Mouse (Mus musculus) adrenal gland, adult 8-10 months (tissue): ENCODE measurements at regions not wholly inside any gene's neighbourhood (a gene's known extent, or its start where the extent isn't known, plus 50 kb on each side); places are given as distances from the start of the nearest gene placed in this dataset.

Experiments used
- DNase-seq: peaks from one replicate; pipeline ENCODE4 v3.0.0; 2022

DNA sequence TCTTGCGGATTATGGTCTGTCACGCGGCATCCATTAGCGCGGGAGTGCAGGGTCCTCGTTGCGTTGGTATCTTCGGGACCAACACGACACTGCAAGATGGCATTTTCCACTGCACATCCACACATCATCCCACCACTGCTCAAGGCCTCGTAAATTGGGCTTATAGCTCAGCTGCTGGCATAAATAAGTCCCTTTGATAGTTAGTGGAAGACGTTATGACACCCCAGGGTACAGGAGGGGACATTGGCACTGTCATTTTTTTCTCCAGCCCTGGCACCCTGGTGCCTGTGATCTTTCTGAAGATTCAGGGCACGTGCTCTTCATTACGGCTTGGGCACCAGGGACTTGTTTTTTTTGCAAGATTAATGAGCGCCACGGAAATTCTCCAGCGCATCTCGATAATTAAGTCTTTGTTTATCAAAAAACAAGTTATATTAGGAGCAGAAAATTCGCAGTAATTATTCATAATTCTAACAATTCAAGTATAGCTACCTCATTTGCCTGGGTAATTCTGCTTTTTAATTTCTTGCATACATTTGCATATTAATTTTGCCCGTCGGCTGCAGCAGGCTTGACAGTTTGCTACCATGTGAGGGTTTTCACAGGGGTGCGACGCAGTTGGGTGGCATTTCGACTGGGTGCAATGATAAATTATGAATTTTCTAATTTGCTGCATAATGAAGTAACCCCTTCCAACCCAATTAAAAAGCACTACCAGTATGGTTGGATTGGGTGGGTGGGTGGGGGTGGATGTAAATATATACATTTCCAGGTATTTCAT is 119.1 kb downstream of the Vrk1 start:
- DNase-seq: no peak

DNA sequence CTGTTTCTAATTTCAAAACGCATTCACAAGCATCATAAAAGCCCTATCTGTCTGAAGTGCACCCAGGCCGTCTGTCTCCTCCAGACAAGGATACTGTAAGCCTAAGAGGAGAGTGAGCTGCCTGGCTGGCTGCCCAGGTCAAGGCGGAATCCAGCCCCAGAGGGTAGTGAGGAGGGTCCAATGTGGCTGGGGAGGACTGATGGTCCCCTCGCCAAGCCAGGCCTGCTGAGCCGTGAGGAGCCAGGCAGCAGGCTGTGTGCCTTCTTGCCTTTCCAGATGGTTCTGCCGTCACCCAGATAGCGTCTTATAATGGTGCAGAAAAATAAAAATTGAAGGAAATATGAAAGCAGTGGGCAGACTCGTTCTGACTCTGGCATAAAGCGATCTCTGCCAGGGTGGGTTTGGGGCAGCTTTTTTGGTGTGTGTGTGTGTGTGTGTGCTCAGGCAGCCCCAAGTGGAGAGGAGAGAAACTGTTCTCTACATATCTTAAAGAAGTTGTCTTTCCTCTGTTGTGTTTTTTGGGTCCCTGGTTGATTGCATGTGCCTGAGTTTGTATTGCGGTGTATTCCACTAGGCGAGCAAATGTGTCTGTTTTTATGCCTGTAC is 120.1 kb downstream of the Vrk1 start:
- DNase-seq: no peak

DNA sequence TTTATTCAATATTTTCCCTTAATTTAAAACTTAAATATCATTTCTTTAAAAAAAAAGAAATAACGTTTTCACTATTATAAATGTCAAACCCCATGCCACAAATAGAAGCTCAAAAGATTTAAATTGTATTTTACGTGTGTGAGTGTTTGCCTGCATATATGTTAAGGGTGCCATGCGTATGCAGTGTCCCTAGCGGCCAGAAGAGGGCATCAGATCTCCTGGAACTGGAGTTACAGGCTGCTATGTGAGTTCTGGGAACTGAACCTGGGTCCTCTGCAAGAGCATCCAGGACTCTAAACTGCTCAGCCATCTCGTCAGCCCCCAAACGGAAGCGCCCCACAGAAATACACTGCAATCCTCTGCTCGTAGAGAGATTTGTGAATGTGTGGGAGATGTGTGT is 122.7 kb downstream of the Vrk1 start:
- DNase-seq: no peak

DNA sequence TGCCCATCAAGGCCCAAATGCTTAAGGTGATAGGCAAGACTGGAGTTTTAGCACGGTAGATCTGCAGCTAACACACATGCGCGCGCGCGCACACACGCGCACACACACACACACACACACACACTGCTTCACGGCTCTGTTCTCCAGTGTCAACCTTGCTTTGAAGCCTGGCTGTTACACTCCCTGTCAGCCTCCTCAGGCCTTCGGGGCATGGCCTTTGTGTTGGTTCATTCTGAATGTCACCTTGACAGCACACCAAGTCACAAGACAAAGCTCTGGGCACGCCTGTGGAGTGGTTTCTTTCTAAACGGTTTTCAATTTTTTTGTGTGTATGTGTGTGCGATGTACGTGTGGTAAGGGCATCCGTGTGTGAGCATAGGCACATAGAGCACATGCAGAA is 128.4 kb downstream of the Vrk1 start:
- no peak for DNase-seq

DNA sequence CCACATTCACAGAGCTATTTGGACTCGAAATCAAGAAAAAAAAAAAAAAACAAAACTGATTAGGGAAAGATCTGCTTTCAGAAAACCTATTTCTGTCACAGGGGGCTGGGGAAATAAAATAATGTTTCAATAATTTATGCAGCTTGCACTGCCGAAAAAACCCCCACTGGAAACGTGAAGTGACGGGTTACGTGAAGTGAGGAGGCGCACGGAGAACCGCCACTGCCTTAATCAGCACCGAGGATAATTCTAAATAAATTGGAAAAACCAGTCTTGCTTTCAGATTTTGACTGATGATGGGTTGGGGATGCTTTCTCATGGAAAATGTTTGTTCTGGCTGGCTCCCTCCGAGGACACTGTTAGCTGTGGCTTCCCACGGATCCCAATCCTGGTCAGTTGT is 129.5 kb downstream of the Vrk1 start:
- no peak for DNase-seq

DNA sequence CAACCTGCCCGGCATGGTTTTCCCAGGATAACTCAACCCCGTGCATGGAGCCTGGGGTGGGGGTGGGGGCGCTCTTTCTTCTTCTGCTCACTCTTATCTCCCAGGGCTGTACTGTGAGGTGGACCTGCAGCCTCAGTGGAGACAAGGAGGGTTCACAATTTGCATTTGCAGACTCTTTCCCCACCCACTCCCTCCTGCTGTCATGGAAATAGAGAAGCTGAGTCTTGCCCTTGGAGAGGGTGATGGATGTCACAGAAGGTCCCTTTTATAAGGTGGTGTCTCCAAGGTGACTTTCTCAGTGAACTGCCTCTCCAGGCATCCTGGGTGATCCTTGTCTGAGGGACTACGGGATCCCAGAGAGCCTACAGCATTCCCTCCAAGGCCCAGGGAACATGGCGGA is 129.9 kb downstream of the Vrk1 start:
- DNase-seq: no peak

DNA sequence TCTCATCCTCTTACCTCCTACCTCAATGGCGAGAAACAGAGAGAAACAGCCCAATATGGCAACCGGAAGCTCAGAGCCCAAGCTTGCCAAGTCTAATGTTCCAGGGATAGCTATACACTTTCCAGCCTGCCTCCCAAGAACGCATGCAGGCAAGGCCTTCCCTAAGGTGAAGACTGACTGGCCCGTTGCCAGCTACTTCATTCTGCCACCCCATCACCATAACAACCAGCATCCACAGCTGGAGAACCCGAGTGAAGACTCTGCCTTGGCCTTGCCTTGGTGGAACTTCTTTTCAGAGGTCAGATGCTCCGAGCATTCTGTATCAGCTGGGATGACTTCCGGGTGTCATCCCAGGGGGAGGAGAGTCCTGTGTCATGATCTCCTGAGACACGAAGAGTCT is 130.6 kb downstream of the Vrk1 start:
- no peak for DNase-seq

DNA sequence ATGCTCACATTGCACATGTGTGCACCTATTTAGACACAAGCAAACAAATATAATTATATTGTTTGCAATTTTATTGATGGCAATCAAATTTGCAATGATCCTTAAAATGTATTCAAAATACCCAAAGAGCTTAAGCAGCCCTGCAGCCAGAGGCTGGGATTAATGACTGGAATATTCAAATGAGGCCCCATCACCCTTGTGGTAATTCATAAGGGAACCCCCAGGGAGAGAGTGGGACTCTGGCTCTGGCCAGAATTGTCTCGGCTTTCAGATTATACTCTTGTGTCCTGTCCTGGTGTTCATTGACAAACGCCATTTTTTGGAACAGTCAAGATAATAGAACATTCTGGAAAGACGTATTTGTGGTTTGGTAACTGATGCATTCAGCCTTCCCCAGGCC is 133.5 kb downstream of the Vrk1 start:
- no peak for DNase-seq

DNA sequence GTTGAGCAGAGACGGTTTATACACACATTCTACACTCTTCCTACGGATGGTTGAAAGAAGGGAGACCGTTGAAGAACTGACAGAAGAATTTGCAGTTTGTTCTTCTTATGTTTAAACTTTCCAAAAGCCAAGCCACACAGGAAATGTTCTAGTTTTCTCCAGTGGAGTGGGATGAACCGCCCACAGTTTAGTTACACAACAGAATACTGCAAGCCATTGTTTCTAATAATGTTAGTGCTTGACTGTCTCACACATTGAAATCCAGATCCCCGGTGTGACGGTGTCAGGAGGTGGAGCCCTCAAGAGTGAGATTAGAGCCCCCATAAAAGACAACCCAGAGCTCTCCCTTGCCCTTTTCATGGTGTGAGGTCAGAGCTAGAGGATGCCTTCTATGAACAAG is 146.8 kb downstream of the Vrk1 start:
- DNase-seq: no peak

DNA sequence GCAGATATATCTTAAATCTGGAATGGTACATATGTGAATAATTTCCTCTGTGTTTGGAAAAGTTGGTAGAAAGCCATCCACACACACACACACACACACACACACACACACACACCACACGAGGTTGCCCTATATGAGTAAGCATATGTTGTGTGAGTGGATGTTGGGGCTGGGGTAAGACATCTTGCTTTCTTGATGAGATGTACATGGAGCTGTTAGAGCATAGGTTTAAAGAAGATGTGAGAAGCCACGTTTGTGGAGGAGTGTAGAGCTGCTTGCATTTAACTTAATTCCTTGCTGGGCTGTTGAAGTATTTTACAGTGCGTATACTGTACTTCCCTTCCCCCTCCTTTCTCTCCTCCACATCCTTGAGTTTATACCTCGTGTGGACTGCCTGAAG is 147.8 kb downstream of the Vrk1 start:
- no peak for DNase-seq

DNA sequence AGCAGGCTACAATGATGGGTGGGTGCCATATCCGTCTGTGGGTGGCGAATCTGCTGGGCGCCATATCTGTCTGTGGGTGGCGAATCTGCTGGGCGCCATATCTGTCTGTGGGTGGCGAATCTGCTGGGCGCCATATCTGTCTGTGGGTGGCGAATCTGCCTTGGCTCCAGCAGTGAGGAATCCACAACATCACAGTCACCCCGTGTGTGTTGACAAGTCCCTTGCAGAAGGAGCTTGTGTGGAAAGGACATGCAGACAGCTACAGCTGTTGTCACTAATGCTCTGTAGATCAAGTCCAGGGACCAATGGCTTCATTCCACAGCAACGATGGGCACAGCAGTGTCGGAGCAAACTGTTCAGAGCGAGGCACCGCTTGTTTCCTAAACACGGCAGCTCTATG is 148.6 kb downstream of the Vrk1 start:
- DNase-seq: no peak

DNA sequence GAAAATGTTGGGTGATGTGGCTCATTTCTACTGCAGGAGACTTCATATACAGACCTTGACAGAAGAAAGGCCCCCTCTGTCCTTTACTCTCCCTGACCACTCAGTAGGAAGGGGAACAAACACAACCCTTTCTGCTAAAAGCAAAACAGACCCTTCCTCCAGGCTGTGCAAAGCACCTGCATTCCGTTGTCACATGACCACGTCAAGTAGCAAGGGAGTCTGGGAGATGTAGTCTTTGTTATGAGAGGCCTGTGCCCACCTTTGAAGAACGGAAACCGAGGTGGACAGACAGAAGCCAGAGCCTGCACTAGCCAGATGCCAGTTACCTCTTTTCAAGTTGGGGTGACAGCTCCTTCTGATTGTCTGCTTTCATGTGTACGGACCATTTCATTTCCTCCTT is 161.3 kb downstream of the Vrk1 start:
- no peak for DNase-seq

DNA sequence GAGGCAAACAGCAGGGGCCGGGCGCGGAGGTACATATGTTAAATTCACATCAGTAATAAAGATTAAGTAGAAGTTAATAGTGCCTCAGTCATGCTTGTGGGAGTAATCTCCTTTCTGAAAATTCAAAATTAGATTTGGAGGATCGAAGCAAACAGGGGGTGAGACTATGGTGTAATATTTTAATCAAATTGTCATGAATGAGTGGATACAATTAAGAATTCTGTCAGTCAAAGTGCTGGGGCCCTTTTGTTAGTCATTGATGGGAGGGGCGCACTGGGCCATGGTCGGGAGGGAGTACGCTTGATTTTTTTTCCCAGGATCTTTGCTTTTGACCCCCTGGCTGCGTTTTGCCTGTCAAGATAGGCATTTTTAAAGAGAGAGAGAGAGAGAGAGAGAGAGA is 163.2 kb downstream of the Vrk1 start:
- DNase-seq: no peak

DNA sequence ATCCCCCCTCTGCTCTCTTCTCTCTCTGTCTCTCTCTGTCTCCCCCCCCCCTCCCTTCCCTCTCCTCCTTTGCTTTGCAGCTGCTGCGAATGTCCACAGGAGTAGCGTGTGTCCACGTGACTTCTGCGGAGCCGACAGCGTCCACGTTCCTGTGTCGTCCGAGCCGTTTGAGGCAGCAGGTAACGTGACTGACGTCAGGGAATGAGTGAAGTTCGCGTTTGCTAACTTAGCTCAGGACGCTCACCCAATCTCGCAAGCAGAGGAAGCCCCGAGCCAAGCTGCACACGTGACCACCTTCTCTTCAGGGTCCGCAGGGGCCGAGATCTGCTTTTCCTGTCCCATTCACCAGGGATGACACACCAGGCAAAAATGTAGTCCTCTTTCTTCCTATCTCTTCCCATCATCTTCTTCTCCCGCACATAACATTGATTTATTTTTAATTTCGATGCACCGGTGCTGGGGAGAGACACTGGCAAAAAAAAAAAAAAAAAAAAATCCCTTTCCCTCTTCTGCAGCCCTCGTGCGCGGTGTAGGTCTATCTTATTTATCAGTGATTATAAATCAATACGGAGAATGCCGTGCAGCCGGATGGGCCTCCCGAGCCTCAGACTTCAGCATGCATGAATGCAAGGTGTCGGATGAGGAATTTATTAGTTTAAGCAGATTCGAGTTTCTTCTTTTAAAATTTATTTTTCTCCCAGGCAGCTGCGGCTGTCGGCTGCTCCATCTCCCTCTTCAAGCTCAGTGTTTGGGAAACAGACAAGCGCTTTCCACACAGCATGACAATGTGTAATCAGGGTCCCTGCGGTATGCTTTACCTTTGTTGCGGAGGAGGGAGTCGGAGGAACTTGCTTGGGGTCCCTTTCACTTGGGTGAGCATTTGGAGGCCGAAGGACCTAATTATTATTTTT is 164.3 kb downstream of the Vrk1 start:
- no peak for DNase-seq

DNA sequence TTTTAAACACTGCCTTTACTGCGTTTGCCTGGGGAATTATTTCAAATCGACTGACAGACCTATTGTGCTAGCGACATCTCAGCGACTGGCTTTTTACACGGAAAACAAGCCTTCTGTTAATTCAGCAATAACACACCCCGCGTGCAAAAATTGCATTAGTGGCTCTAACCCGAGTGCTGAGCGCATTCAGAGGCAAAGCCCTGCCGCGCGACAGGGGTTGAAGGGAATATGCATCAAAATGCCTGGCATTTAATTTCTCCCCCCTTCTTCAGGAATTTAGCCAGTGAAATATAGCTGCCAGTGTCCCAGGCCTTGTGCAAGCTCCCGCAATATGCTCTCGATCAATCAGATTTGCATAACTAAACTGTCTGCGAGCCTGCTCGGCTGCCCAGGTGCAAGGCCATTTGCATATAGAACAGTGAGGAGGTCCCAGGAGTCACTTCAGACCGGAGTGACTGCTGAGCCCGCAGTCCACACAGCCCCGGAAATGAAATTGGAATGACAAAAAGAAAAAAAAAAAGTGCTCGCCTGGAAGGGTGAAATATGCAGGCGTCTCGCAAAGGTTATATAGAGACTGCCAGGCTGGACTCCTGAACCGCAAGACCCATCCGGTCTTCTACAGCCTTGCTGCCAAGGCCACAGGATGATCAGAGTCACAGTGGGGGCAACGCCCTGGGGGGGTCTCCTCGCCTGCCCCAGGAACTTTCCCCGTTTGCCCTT is 165.1 kb downstream of the Vrk1 start:
- no peak for DNase-seq

DNA sequence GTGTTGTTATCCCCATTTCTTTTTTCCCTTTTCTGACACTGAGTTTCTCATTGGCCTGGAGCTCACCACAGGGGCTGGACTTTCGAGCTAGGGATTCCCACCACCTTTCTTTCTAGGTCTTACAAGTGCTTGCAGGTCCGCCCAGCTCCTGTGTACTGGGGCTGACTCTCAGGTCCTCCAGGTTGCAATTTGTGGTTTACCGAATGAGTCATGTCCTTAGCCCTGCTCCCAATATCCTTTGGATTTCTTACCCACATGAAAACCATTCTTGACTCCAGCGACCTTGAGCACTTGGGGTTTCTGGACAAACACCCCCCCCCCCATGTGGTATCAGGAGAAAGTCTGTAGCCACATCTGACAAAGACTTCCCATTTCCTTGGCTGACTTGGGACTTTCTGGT is 167.3 kb downstream of the Vrk1 start:
- DNase-seq: no peak

DNA sequence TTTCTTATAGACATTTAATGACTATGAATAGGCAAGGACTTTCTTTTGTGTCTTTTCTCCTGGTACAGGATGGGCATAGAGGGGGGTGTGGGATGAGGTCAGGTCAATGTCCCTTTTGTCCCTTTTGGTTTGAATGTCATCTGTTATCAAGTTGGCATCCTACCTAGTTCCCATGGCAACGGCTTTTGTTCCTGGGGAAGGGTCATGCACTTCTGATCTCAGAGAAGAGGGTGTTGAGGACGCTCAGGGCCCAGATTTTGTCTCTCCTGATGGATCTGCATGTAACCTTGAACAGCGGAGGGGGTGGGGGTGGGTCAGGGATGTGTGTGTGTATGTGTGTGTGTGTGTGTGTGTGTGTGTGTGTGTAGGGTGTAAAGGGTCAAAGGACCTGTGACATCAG is 167.8 kb downstream of the Vrk1 start:
- no peak for DNase-seq

DNA sequence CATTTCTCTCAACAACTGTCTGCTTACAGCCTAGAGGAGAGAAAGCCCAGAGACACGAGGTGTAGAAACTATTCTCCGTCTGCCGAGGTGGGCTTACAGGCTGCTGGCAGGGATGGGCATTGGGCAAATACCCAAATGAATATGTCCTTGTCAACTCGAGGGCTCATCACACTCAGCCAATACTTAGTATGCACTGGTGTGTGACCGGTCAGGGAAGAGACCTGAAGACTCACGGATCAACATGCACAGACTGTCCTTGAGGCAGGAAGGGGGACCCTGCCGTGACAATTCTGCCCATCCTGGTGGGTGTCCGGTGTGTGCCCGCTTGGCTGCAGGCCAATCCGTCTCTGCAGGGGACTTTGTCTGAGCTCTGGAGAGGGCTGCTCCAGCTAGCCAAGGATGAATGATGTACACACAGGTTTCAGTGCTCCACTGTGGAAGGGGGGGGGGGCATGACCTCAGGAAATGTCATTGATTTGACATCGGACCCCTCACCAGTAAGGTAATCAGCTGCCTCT is 168.7 kb downstream of the Vrk1 start:
- DNase-seq: no peak

DNA sequence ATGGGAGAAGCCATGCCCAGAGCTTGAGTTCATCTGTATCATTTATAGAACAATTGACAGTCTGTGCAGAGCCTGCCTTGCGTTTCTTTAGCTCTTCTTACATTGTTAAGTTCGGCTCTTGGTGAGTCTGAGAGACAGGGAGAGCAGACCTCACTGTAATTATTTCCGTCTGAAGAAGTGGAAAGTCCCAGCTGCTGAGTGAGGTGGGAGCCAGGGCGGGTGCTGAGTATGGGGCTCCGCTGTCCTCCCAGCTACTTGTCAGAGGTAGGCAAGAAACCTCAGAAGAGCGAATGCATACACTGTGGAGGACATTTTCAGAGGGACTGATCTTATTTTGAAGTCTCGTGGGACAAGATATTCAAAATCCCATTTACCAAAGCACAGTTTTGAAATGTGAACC is 172.9 kb downstream of the Vrk1 start:
- DNase-seq: no peak

DNA sequence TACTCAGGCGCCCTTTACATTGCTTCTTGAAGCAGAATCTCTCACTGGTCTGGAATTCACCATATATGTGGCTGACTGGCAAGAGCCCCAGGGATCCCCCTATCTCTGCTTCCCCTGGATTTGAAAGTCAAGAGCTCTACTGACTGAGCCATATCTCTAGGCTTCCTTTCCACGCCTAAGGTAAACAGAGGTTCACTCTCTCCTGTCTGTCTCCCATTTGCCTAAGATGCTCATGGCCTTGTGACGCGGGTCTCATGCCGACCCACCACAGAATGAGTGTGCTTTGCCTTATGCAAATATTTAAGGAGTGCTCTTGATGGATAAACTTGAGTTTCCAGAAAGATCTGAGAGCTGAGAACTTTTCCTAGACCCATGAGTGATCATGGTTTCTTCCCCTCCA is 173.9 kb downstream of the Vrk1 start:
- DNase-seq: no peak

DNA sequence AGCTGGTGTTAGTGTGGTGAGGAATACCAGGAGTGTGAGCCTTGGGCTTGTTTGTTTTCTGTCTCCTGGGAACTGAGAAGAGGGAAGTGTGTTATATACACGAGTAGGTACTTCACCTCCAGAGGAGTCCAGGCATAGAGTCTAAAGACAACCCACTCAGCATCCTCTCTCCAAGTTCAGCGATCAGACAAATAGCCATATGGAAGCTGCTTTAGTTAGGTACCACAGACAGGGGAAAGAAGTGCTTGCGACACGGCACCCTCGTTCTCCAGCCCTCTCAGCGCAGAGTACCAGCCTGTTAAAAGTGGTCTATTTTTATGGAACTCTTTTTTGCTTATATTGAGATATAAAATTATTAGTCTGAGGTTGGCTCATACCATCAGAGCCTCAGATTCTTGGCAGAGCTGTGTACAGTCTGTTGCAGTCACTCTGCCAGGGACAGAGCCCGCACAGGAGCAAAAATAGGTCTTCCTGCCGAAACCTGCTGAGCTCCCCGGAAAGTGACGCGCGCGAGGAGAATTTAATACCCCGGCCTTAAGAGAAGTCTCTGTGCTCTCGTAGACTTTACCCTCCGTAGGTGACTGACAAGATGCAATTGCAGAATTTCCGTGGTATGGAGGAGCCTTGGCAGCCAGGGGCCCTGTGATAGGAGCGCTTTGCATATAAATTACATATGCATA is 175.5 kb downstream of the Vrk1 start:
- DNase-seq: no peak

DNA sequence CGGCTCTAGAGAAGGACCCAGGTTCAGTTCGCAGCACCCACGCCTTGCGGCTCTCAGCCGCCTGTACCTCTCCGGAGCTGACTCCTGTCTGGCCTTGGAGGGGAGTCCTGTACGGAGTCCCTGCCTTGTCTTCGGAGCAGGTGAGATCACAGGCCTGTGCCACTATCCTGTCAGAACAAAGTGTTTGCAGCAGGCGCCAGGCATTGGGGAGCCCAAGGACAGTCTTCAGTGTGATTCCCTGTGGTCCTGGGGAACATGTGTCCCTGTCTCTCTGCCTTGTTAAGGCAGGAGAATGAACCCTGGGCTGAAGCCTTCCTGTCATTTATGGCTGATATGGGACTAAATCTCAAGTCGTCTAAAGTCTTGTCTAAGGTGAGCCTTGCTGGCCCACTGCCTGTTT is 176.5 kb downstream of the Vrk1 start:
- no peak for DNase-seq
